Mouse (Mus musculus) liver, embryonic 13.5 days (tissue): ENCODE data around the gene Notch2. TPM values are rescaled to one million over a fixed set of nuclear protein-coding genes. Genes with fewer than 3 reads are reported as not detected.
"Not testable (repeated sequence)": the region's sequence is repeated elsewhere in the genome, so short reads cannot be mapped to it uniquely, and the experiment has no call there.

ENCODE experiments used
- ATAC-seq: fragments of 200-750 bp; cut with Nextera tagmentation; 2 replicates; pipeline ENCODE4 v1.8.0; 2017; ENCODE audit warnings: low read depth, mild to moderate bottlenecking, moderate number of reproducible peaks, moderate library complexity
- DNase-seq: peaks from one replicate; pipeline ENCODE4 v3.0.0; 2022
- H3K27ac ChIP-seq: fragments of 300-500 bp; sonication (generic); 2 replicates; pipeline ENCODE4 v1.5.1; 2015; ENCODE audit warnings: moderate library complexity, mild to moderate bottlenecking, inconsistent platforms
- H3K27me3 ChIP-seq: fragments of 300-500 bp; sonication (generic); 2 replicates; pipeline ENCODE4 v1.6.1; 2015; ENCODE audit warnings: mild to moderate bottlenecking, inconsistent platforms
- H3K36me3 ChIP-seq: fragments of 300-500 bp; sonication (generic); 2 replicates; pipeline ENCODE4 v1.6.1; 2015; ENCODE audit warnings: mild to moderate bottlenecking, inconsistent platforms
- H3K4me1 ChIP-seq: fragments of 300-500 bp; sonication (generic); replicated peaks from 2 replicates; pipeline ENCODE4 v1.6.1; 2015; ENCODE audit warnings: inconsistent platforms
- H3K4me2 ChIP-seq: fragments of 300-500 bp; sonication (generic); 2 replicates; pipeline ENCODE4 v1.6.1; 2015; ENCODE audit warnings: inconsistent platforms, mild to moderate bottlenecking, moderate library complexity
- H3K4me3 ChIP-seq: fragments of 300-500 bp; sonication (generic); replicated peaks from 2 replicates; pipeline ENCODE4 v1.5.1; 2015; ENCODE audit warnings: mild to moderate bottlenecking, inconsistent platforms
- H3K9ac ChIP-seq: fragments of 300-500 bp; sonication (generic); 2 replicates; pipeline ENCODE4 v1.6.1; 2015; ENCODE audit warnings: mild to moderate bottlenecking, inconsistent platforms
- H3K9me3 ChIP-seq: fragments of 300-500 bp; sonication (generic); replicated peaks from 2 replicates; pipeline ENCODE4 v1.6.1; 2016; ENCODE audit warnings: inconsistent platforms
- WGBS: fragments of 180-500 bp; shearing (Covaris S2); methylation state at CpG from one replicate; pipeline ENCODE4 v1.1.7; 2015; ENCODE audit not compliant: insufficient replicate concordance; 5-methylcytosine and 5-hydroxymethylcytosine counted together
- polyA plus RNA-seq: library from polyadenylated mRNA; unstranded; fragments of >200 nt; fragmentation: Nextera tagmentation; extraction: Ambion mirVana; gene quantifications from 2 replicates; pipeline ENCODE4 v1.2.1, GENCODE M21; 2015

The Notch2 gene
- polyA plus RNA-seq, 1 experiment from 2014 or later: 4.8 TPM

DNA sequence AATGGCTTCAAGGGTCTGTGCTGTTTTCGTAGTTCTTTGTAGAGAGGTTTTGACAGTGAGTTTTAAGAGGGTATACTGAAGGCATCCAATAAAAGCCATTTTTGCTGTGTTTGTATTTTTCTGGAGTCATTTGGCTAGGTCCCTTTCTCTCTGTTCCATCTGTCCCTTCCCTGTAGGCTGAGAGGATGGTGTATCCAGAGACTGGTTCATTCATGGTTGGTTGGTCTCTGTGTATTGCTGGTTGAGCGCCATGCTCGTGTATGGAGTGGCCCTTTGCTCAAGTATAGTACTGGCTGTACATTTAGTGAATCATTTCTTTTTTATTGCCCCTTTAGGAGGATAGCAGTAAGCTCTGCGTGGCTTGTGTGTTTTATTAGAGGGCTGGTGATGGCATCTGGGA is 30.3 kb downstream of the Notch2 start:
- H3K27me3 ChIP-seq: no peaks in the 10 kb centered on the region
- H3K27ac ChIP-seq: peak overlapping the region; percentile 36; the same call in 1 of the 2 replicates
- H3K9me3 ChIP-seq: no peaks in the 10 kb centered on the region
- H3K4me1 ChIP-seq: peaks cover 68% of the 10 kb centered on the region
- H3K4me3 ChIP-seq: no peak overlapping the region
- WGBS: 71% methylated on average over 4 of the region's 4 CpGs
- no peak for DNase-seq
- no peak for ATAC-seq
- no peak overlapping the region for H3K9ac ChIP-seq
- no peaks in the 10 kb centered on the region for H3K36me3 ChIP-seq
- H3K4me2 ChIP-seq: no peak overlapping the region

GRCm38 (mm10) chr3:98044768-98045368 is 31.5 kb downstream of the Notch2 start:
- H3K4me3 ChIP-seq: no peak overlapping the region
- no peaks in the 10 kb centered on the region for H3K36me3 ChIP-seq
- peak overlapping the region; percentile 56 for H3K27ac ChIP-seq
- no peaks in the 10 kb centered on the region for H3K9me3 ChIP-seq
- WGBS: 68% methylated on average over 4 of the region's 4 CpGs
- peak overlapping the region; percentile 17 for H3K4me2 ChIP-seq
- peaks cover 64% of the 10 kb centered on the region for H3K4me1 ChIP-seq
- ATAC-seq: peak; percentile 27
- no peaks in the 10 kb centered on the region for H3K27me3 ChIP-seq
- H3K9ac ChIP-seq: no peak overlapping the region
- no peak for DNase-seq

GRCm38 (mm10) chr3:98045465-98046148 is 32.3 kb downstream of the Notch2 start:
- ATAC-seq (peak; percentile 22), DNase-seq (no peak)
- H3K4me3 ChIP-seq: no peak overlapping the region
- H3K27me3 ChIP-seq: no peaks in the 10 kb centered on the region
- H3K9me3 ChIP-seq: no peaks in the 10 kb centered on the region
- 0 out of 2 replicates have a peak, but pooled peaks cover 4% of the 10 kb centered on the region for H3K36me3 ChIP-seq
- H3K4me1 ChIP-seq: peaks cover 64% of the 10 kb centered on the region
- H3K9ac ChIP-seq: 0 out of 2 replicates have a peak overlapping the region, but pooled peaks have one; percentile 13
- H3K4me2 ChIP-seq: no peak overlapping the region; the same call in 1 of the 2 replicates
- WGBS: 59% methylated on average over 8 of the region's 8 CpGs
- H3K27ac ChIP-seq: peak overlapping the region; percentile 40

DNA sequence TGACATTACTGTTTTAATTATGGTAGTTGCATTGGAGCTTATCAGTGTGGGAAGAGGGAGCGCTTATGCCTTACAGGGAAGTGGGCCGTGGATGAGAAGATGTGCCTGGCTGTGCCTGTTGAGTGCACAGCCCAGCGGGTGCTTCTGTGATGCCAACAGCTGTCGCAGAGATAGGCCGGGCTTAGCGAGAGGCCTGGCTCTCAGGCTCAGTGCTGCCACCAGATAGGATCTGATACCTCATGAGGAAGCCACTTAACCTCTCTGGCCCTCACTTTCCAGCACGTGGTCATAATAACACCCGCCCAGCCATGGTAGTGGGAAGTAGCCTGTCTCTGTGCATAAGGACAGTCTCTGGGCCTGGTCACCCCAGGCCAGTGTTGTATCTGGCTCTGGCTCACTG is 33.0 kb downstream of the Notch2 start:
- Histone ChIP-seq H3K27ac (peak overlapping the region; percentile 40; the same call in 1 of the 2 replicates), H3K36me3 (0 out of 2 replicates have a peak, but pooled peaks cover 4% of the 10 kb centered on the region), H3K9me3 (no peaks in the 10 kb centered on the region), H3K27me3 (no peaks in the 10 kb centered on the region), H3K4me1 (peaks cover 64% of the 10 kb centered on the region), H3K4me2 (no peak overlapping the region), H3K9ac (peak overlapping the region; percentile 13; the same call in 1 of the 2 replicates), H3K4me3 (no peak overlapping the region)
- 18% methylated on average over 8 of the region's 8 CpGs for WGBS
- ATAC-seq (peak; percentile 87), DNase-seq (peak; percentile 49)

DNA sequence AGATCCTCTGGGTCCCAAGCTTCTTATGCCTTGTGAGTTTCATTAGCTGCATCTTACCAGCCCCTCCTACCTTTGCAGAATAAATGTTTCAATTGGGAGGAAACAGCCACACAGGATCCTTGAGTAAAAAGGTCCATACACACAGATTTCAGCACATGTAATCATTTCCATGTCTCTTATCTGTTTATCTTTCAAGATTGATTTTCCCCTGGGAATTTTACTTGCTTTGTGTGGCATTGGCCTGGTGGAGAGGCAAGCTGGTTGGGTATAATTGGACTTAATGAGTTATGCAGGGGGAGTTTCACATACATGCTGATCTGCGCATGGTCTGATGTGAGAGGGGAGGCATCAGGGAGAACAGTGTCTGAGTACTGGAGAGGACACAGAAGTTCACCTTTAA is 36.3 kb downstream of the Notch2 start:
- H3K27me3 ChIP-seq: no peaks in the 10 kb centered on the region
- DNase-seq: no peak
- H3K27ac ChIP-seq: no peak overlapping the region
- ATAC-seq: no peak
- H3K4me1 ChIP-seq: peaks cover 61% of the 10 kb centered on the region
- H3K4me3 ChIP-seq: no peak overlapping the region
- no peaks in the 10 kb centered on the region for H3K9me3 ChIP-seq
- H3K36me3 ChIP-seq: 0 out of 2 replicates have a peak, but pooled peaks cover 4% of the 10 kb centered on the region
- no peak overlapping the region for H3K9ac ChIP-seq
- 81% methylated on average over 1 of the region's 1 CpGs for WGBS
- no peak overlapping the region for H3K4me2 ChIP-seq

- not testable (repeated sequence) for H3K4me2 ChIP-seq, DNase-seq, H3K4me3 ChIP-seq, H3K36me3 ChIP-seq, H3K27ac ChIP-seq, H3K27me3 ChIP-seq, ATAC-seq, H3K9me3 ChIP-seq, H3K9ac ChIP-seq
- 88% methylated on average over 7 of the region's 7 CpGs for WGBS
- H3K4me1 ChIP-seq: peaks cover 64% of the 10 kb centered on the region
Observed at GRCm38 (mm10) chr3:98050086-98050485, 36.8 kb downstream of the Notch2 start.

- Histone ChIP-seq H3K4me3 (no peak overlapping the region), H3K9ac (no peak overlapping the region), H3K4me1 (peaks cover 64% of the 10 kb centered on the region), H3K27ac (no peak overlapping the region), H3K4me2 (no peak overlapping the region), H3K36me3 (0 out of 2 replicates have a peak, but pooled peaks cover 4% of the 10 kb centered on the region), H3K9me3 (no peaks in the 10 kb centered on the region), H3K27me3 (no peaks in the 10 kb centered on the region)
- ATAC-seq (no peak), DNase-seq (no peak)
- 72% methylated on average over 14 of the region's 14 CpGs for WGBS
Observed at GRCm38 (mm10) chr3:98050492-98051406, 37.4 kb downstream of the Notch2 start.

DNA sequence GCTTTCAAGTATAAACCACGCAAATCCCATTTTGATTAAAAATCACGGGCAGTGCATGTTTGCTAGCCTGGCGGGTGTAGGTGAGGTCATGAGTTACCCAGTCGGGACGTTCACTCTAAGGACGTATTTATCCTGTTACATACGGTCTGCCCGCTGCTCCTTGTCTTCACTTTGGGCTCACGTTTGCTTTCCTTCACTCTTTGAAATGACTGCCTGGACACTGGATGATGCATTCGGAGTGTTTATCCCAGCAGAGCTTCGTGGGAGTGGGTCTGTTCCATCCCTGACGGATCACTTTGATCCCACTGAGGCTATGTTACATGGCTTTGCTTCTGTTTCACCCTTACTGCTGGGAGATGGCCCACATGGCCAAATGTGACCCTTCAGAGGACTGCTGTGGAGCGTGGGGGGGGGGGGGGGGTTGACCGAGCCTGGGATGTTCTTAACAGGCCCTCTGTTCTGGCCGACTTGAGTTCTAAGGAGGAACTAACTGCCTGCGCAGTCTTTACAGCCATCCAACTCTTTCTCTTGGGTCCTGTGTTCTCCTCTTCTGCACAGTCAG is 38.2 kb downstream of the Notch2 start:
- H3K4me2 ChIP-seq: no peak overlapping the region
- no peak overlapping the region for H3K4me3 ChIP-seq
- H3K9ac ChIP-seq: no peak overlapping the region
- H3K4me1 ChIP-seq: peaks cover 64% of the 10 kb centered on the region
- H3K36me3 ChIP-seq: peaks cover 8% of the 10 kb centered on the region; the same call in 1 of the 2 replicates
- H3K27me3 ChIP-seq: no peaks in the 10 kb centered on the region
- H3K27ac ChIP-seq: no peak overlapping the region
- H3K9me3 ChIP-seq: no peaks in the 10 kb centered on the region
- DNase-seq (no peak), ATAC-seq (no peak)
- WGBS: 71% methylated on average over 16 of the region's 16 CpGs

DNA sequence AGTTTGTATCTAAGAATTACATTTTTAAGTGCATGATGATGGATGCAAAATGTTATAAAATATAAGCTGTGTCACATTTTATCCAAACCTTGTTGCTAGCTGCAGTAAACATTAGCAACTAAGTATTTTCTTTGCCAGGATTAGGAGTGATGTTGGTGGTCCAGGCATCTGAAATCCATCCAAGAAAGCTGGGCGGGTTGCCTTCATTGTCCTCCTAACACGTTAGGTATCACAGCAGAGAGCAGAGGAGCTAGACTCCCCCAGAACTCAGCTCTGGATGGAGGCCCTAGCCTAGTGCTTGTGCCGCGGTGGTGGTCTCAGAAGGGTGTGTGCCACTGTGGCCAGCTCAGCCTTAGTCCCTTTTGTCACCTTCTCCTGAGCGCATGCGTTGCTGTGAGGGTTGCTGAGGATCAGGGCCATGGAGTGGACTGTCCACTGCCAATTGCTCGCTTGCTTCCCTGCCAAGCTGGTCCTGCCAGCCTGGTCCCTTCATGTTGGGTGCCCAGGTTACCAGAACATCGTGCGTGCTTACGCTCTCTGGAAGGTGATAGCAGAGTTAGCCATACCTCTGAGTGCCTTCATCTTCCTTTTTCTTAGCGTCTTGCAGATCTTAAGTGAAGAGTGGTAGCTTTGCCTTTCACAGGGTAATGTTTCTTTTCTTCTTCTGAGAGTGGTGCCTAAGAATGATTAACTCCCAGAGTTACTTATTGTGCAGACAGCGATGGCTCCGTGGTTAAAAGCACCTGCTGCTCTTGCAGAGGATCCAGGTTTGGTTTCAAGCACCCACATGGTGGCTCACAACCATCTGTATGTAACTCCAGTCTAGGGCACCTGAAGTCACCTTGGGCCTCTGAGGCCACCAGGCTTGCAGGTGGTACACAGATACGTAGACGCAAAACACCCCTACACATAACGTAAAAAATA is 39.4 kb downstream of the Notch2 start:
- 82% methylated on average over 16 of the region's 16 CpGs for WGBS
- no peak for DNase-seq

GRCm38 (mm10) chr3:98053817-98054216 is 40.5 kb downstream of the Notch2 start:
- WGBS: 27% methylated on average over 1 of the region's 1 CpGs
- H3K36me3 ChIP-seq: peaks cover 8% of the 10 kb centered on the region; the same call in 1 of the 2 replicates
- H3K4me1 ChIP-seq: peaks cover 72% of the 10 kb centered on the region

More for the DNA sequence above, 39.4 kb downstream of the Notch2 start:
- no peak for ATAC-seq
- Histone ChIP-seq H3K9me3 (no peaks in the 10 kb centered on the region), H3K9ac (no peak overlapping the region), H3K4me2 (no peak overlapping the region), H3K4me3 (no peak overlapping the region), H3K27ac (no peak overlapping the region), H3K27me3 (no peaks in the 10 kb centered on the region), H3K36me3 (peaks cover 8% of the 10 kb centered on the region; the same call in 1 of the 2 replicates), H3K4me1 (peaks cover 67% of the 10 kb centered on the region)

More at GRCm38 (mm10) chr3:98053817-98054216, 40.5 kb downstream of the Notch2 start:
- H3K9ac ChIP-seq: no peak overlapping the region
- no peak overlapping the region for H3K27ac ChIP-seq
- H3K9me3 ChIP-seq: no peaks in the 10 kb centered on the region
- no peak overlapping the region for H3K4me2 ChIP-seq
- DNase-seq: no peak
- ATAC-seq: no peak
- no peak overlapping the region for H3K4me3 ChIP-seq
- no peaks in the 10 kb centered on the region for H3K27me3 ChIP-seq
